Mouse (Mus musculus): ENCODE measurements around the gene Slc45a3. TPM values are rescaled to one million over a fixed set of nuclear protein-coding genes. Genes with fewer than 3 reads are reported as not detected.

The Slc45a3 gene
- total RNA-seq, 2 experiments from 2014 or later, result 0.91 to 1.3 TPM

GRCm38 (mm10) chr1:131992561-131993001 lies 29.8 kb downstream of the Slc45a3 start:
- no peak for DNase-seq
- intact Hi-C loops (cut with DNase I), result no loop called here

- DNase-seq, result no peak
- intact Hi-C loops (cut with DNase I), result no loop called here
These were observed 30.6 kb downstream of the Slc45a3 start for GRCm38 (mm10) chr1:131993169-131994040.

- intact Hi-C loops (cut with DNase I), result loop anchor here (5.0 kb wide), 2 partner anchors 52 to 117 kb away; no protein-coding TSS in a partner anchor
These were observed 32.3 kb downstream of the Slc45a3 start for GRCm38 (mm10) chr1:131995062-131995461.

GRCm38 (mm10) chr1:132000506-132000905 lies 37.7 kb downstream of the Slc45a3 start:
- intact Hi-C loops (cut with DNase I), result no loop called here
- DNase-seq, result no peak

More at GRCm38 (mm10) chr1:131995062-131995461, 32.3 kb downstream of the Slc45a3 start:
- peak; percentile 65 for DNase-seq

- intact Hi-C loops (cut with DNase I), result no loop called here
- DNase-seq, result no peak
These were observed 39.1 kb downstream of the Slc45a3 start for GRCm38 (mm10) chr1:132001880-132002330.

GRCm38 (mm10) chr1:132003111-132003510 lies 40.3 kb downstream of the Slc45a3 start:
- intact Hi-C loops (cut with DNase I), result no loop called here
- DNase-seq, result no peak

GRCm38 (mm10) chr1:132003817-132004216 lies 41.0 kb downstream of the Slc45a3 start:
- intact Hi-C loops (cut with DNase I), result no loop called here
- DNase-seq, result no peak

- intact Hi-C loops (cut with DNase I), result no loop called here
- DNase-seq, result no peak
These were observed 41.9 kb downstream of the Slc45a3 start for GRCm38 (mm10) chr1:132004574-132005180.

- no peak for DNase-seq
- intact Hi-C loops (cut with DNase I), result no loop called here
These were observed 42.7 kb downstream of the Slc45a3 start for GRCm38 (mm10) chr1:132005466-132005865.

GRCm38 (mm10) chr1:132006046-132006445 lies 43.3 kb downstream of the Slc45a3 start:
- DNase-seq, result no peak
- intact Hi-C loops (cut with DNase I), result no loop called here

GRCm38 (mm10) chr1:132006721-132007120 lies 44.0 kb downstream of the Slc45a3 start:
- intact Hi-C loops (cut with DNase I), result no loop called here
- no peak for DNase-seq

- intact Hi-C loops (cut with DNase I), result no loop called here
- peak; percentile 89 for DNase-seq
These were observed 44.6 kb downstream of the Slc45a3 start, which contains the start of gene Elk4 for GRCm38 (mm10) chr1:132007282-132007815. Gene Elk4, plus strand, starts transcription at chr1:132007607.

GRCm38 (mm10) chr1:132007828-132008827 lies 45.4 kb downstream of the Slc45a3 start:
- intact Hi-C loops (cut with DNase I), result no loop called here
- DNase-seq, result peak; percentile 86

GRCm38 (mm10) chr1:132008881-132009644 lies 46.3 kb downstream of the Slc45a3 start:
- intact Hi-C loops (cut with DNase I), result no loop called here
- no peak for DNase-seq

GRCm38 (mm10) chr1:132010632-132011501 lies 48.1 kb downstream of the Slc45a3 start:
- DNase-seq, result no peak
- intact Hi-C loops (cut with DNase I), result no loop called here

GRCm38 (mm10) chr1:132011785-132012184 lies 49.0 kb downstream of the Slc45a3 start:
- no peak for DNase-seq
- intact Hi-C loops (cut with DNase I), result no loop called here

- no peak for DNase-seq
- intact Hi-C loops (cut with DNase I), result no loop called here
These were observed 50.1 kb downstream of the Slc45a3 start for GRCm38 (mm10) chr1:132012861-132013260.

GRCm38 (mm10) chr1:132014800-132015199 lies 52.0 kb downstream of the Slc45a3 start:
- intact Hi-C loops (cut with DNase I), result no loop called here
- DNase-seq, result no peak

Measured in left cerebral cortex, postnatal 4 days (tissue).